8 mouse cellular contexts compared by ENCODE assay signal in genomic region chr3:66985539-66986286, GRCm38 (mm10). TPM values are rescaled to one million over a fixed set of nuclear protein-coding genes. Genes with fewer than 3 reads are reported as not detected.
DNase-seq lines count a peak whose midpoint lies in the region; ATAC-seq and TF ChIP-seq lines count a peak whose summit lies in the region.

No protein-coding gene starts in this region.

- ATAC-seq in CD4-positive, CD25-positive, alpha-beta regulatory T cell, adult 4 months = peak; percentile 80
- peak; percentile 80 for ATAC-seq in heart, embryonic 13.5 days (ENCODE audit: extremely low read depth, insufficient number of reproducible peaks, low FRiP score, low TSS enrichment)
- ATAC-seq in liver, embryonic 11.5 days (replicated peaks; ENCODE audit: low FRiP score) = peak; percentile 91
- ATAC-seq in stomach, embryonic 15.5 days (ENCODE audit: insufficient read depth, low FRiP score, low read depth) = peak; percentile 92

- peak overlapping the region; percentile 89 for H3K4me3 ChIP-seq in brown adipose tissue, adult 24 weeks (ENCODE audit: insufficient read depth, low read depth, low read length)
- H3K4me3 ChIP-seq in heart, embryonic 13.5 days = peak overlapping the region; percentile 82
- peak overlapping the region; percentile 93 for H3K4me3 ChIP-seq in liver, embryonic 11.5 days (ENCODE audit: low read depth, low read length)
- H3K4me3 ChIP-seq in myocyte = peak overlapping the region; percentile 93
- H3K4me3 ChIP-seq in stomach, embryonic 15.5 days (replicated peaks) = peak overlapping the region; percentile 95

- peaks cover 33% of the 10 kb centered on the region for H3K27me3 ChIP-seq in heart, embryonic 13.5 days (replicated peaks)
- H3K27me3 ChIP-seq in liver, embryonic 11.5 days (replicated peaks; ENCODE audit: control insufficient read depth, insufficient read depth, low read length) = peaks cover 33% of the 10 kb centered on the region
- H3K27me3 ChIP-seq in myocyte (ENCODE audit: control insufficient read depth, insufficient read depth, insufficient read length) = no peaks in the 10 kb centered on the region
- H3K27me3 ChIP-seq in stomach, embryonic 15.5 days (replicated peaks) = peaks cover 25% of the 10 kb centered on the region

- peak overlapping the region; percentile 58 for H3ac ChIP-seq in myocyte (ENCODE audit: control insufficient read depth, insufficient read length)

- H3K4me1 ChIP-seq in brown adipose tissue, adult 24 weeks (ENCODE audit: control insufficient read depth, insufficient read depth, insufficient read length, low read length) = peaks cover 2% of the 10 kb centered on the region; the same call in 1 of the 2 replicates
- peaks cover 28% of the 10 kb centered on the region for H3K4me1 ChIP-seq in heart, embryonic 13.5 days
- H3K4me1 ChIP-seq in liver, embryonic 11.5 days (replicated peaks; ENCODE audit: control insufficient read depth, insufficient read depth, low read length) = peaks cover 3% of the 10 kb centered on the region; the same call in 1 of the 2 replicates
- peaks cover 20% of the 10 kb centered on the region for H3K4me1 ChIP-seq in stomach, embryonic 15.5 days

- peak overlapping the region; percentile 80 for H3K4me2 ChIP-seq in heart, embryonic 13.5 days
- peak overlapping the region; percentile 72 for H3K4me2 ChIP-seq in liver, embryonic 11.5 days
- peak overlapping the region; percentile 71 for H3K4me2 ChIP-seq in myocyte (ENCODE audit: low read depth)
- H3K4me2 ChIP-seq in stomach, embryonic 15.5 days = peak overlapping the region; percentile 64

- WGBS in heart, embryonic 13.5 days = under 1% methylated on average over 60 of the region's 60 CpGs
- WGBS in liver, embryonic 11.5 days = 1% methylated on average over 60 of the region's 60 CpGs
- under 1% methylated on average over 57 of the region's 60 CpGs for WGBS in stomach, embryonic 15.5 days

- no peaks in the 10 kb centered on the region for H3K36me3 ChIP-seq in heart, embryonic 13.5 days
- H3K36me3 ChIP-seq in liver, embryonic 11.5 days (ENCODE audit: control insufficient read depth, insufficient read depth, low read length) = no peaks in the 10 kb centered on the region
- H3K36me3 ChIP-seq in myocyte (ENCODE audit: control insufficient read depth, insufficient read depth) = no peaks in the 10 kb centered on the region
- no peaks in the 10 kb centered on the region for H3K36me3 ChIP-seq in stomach, embryonic 15.5 days

- no peak overlapping the region for H3K27ac ChIP-seq in brown adipose tissue, adult 24 weeks (replicated peaks; ENCODE audit: low read depth, low read length)
- no peak overlapping the region; the same call in 1 of the 2 replicates for H3K27ac ChIP-seq in heart, embryonic 13.5 days (replicated peaks)
- H3K27ac ChIP-seq in liver, embryonic 11.5 days (ENCODE audit: low read depth, low read length) = no peak overlapping the region
- peak overlapping the region; percentile 57 for H3K27ac ChIP-seq in stomach, embryonic 15.5 days

- peak; percentile 70 for TF ChIP-seq POLR2A in myocyte (IDR thresholded peaks at IDR 0.05; ENCODE audit: insufficient read length, low read depth)

- peaks cover 77% of the 10 kb centered on the region for H3K79me2 ChIP-seq in myocyte (ENCODE audit: control insufficient read depth, insufficient read depth)

- peak; percentile 8 for DNase-seq in fat pad, adult 2 months (ENCODE audit: extremely low read depth, low read depth, low spot score)
- DNase-seq in kidney, postnatal 10 days = peak; percentile 87
- peak; percentile 89 for DNase-seq in liver, embryonic 11.5 days (ENCODE audit: low spot score)

- H3K9ac ChIP-seq in heart, embryonic 13.5 days = peak overlapping the region; percentile 88
- H3K9ac ChIP-seq in liver, embryonic 11.5 days (ENCODE audit: low read depth, low read length) = peak overlapping the region; percentile 85
- peak overlapping the region; percentile 87 for H3K9ac ChIP-seq in stomach, embryonic 15.5 days

- no peaks in the 10 kb centered on the region for H3K9me3 ChIP-seq in heart, embryonic 13.5 days
- H3K9me3 ChIP-seq in liver, embryonic 11.5 days (ENCODE audit: control insufficient read depth, low read length) = no peaks in the 10 kb centered on the region
- no peaks in the 10 kb centered on the region for H3K9me3 ChIP-seq in stomach, embryonic 15.5 days

TF ChIP-seq in myocyte, 11 proteins besides CTCF, POLR2A, EP300 and RAD21:
- no peak for TF ChIP-seq REST (IDR thresholded peaks at IDR 0.05; ENCODE audit: insufficient read depth, insufficient read length)
- peak; percentile 90 for TF ChIP-seq E2F4 (IDR thresholded peaks at IDR 0.05; ENCODE audit: insufficient read depth)
- TF ChIP-seq TCF3 (IDR thresholded peaks at IDR 0.05; ENCODE audit: insufficient read length, low read depth) = no peak
- no peak for TF ChIP-seq USF1 (IDR thresholded peaks at IDR 0.05; ENCODE audit: low read depth)
- TF ChIP-seq MAX (IDR thresholded peaks at IDR 0.05; ENCODE audit: low read depth) = no peak
- TF ChIP-seq POLR2AphosphoS2 (IDR thresholded peaks at IDR 0.05; ENCODE audit: insufficient read length, low read depth) = peak; percentile 85
- TF ChIP-seq CEBPB (IDR thresholded peaks at IDR 0.05; ENCODE audit: insufficient read depth, poor library complexity, severe bottlenecking) = no peak
- no peak for TF ChIP-seq TCF12 (IDR thresholded peaks at IDR 0.05; ENCODE audit: insufficient read depth, poor library complexity, severe bottlenecking)
- peak; percentile 58 for TF ChIP-seq SRF (IDR thresholded peaks at IDR 0.05; ENCODE audit: control insufficient read depth, insufficient read length, low read depth)
- peak in 1 of 3 experiments; percentile 44 for TF ChIP-seq MYOD1 (IDR thresholded peaks at IDR 0.05; ENCODE audit: control insufficient read depth in 1 of 3, insufficient read length in 2 of 3, low read depth in 2 of 3)
TF ChIP-seq in myocyte: peak in this region for 4.

RNA-seq across cellular contexts. Expression of gene Shox2, which starts 4.1 kb away (rescaled TPM):
- not detected for polyA plus RNA-seq in CD4-positive, CD25-positive, alpha-beta regulatory T cell, adult 4 months (2017; shearing (Covaris generic))
- 2.0 and 2.6 TPM in 2 replicates for polyA plus RNA-seq in brown adipose tissue, adult 24 weeks (2012; ENCODE audit: insufficient read depth, insufficient read length, missing spikeins)
- polyA plus RNA-seq in heart, embryonic 13.5 days (2015; fragmentation: Nextera tagmentation; extraction: Ambion mirVana) = 5.8 and 7.8 TPM in 2 replicates
- polyA plus RNA-seq in liver, embryonic 11.5 days (2014; fragmentation: Nextera tagmentation; extraction: Ambion mirVana) = 1.1 and 2.9 TPM in 2 replicates
- polyA plus RNA-seq in myocyte (2012; fragmentation: generic; extraction: Trizol) = 14.9 TPM
- 0.36 and 0.42 TPM in 2 replicates for polyA plus RNA-seq in stomach, embryonic 15.5 days (2015; fragmentation: Nextera tagmentation; extraction: Ambion mirVana)

RNA-seq across cellular contexts. Expression of gene Rsrc1, which starts 4.5 kb away (rescaled TPM):
- polyA plus RNA-seq in CD4-positive, CD25-positive, alpha-beta regulatory T cell, adult 4 months (2017; shearing (Covaris generic)) = 10 to 100 TPM; 38.8 to 47.0 TPM
- polyA plus RNA-seq in brown adipose tissue, adult 24 weeks (2012; ENCODE audit: insufficient read depth, insufficient read length, missing spikeins) = 19.4 and 29.0 TPM in 2 replicates
- 22.3 and 22.4 TPM in 2 replicates for polyA plus RNA-seq in heart, embryonic 13.5 days (2015; fragmentation: Nextera tagmentation; extraction: Ambion mirVana)
- polyA plus RNA-seq in liver, embryonic 11.5 days (2014; fragmentation: Nextera tagmentation; extraction: Ambion mirVana) = 27.4 and 32.7 TPM in 2 replicates
- 12.9 TPM for polyA plus RNA-seq in myocyte (2012; fragmentation: generic; extraction: Trizol)
- polyA plus RNA-seq in stomach, embryonic 15.5 days (2015; fragmentation: Nextera tagmentation; extraction: Ambion mirVana) = 25.1 and 27.1 TPM in 2 replicates

Comparison
In these comparisons a context has a peak if more than half of its experiments do, and no peak if none do; other contexts are left out.
1. DNase-seq: peak in every context shown above with its lines; median percentile 89 in liver, embryonic 11.5 days; 87 in kidney, postnatal 10 days; 8 in fat pad, adult 2 months.